Mouse (Mus musculus) limb, embryonic 14.5 days (tissue): Measurements from ENCODE around the gene Bglap2. TPM values are rescaled to one million over a fixed set of nuclear protein-coding genes. Genes with fewer than 3 reads are reported as not detected.

Experiments used
- ATAC-seq: fragments of 200-750 bp; cut with Nextera tagmentation; 2 replicates; pipeline ENCODE4 v1.8.0; 2017; ENCODE audit warnings: low read depth, moderate number of reproducible peaks, moderate TSS enrichment; ENCODE audit not compliant: low FRiP score
- DNase-seq: peaks from one replicate; pipeline ENCODE4 v3.0.0-alpha.2; 2015; ENCODE audit warnings: low spot score
- H3K27ac ChIP-seq: fragments of 300-500 bp; sonication (generic); replicated peaks from 2 replicates; pipeline ENCODE4 v1.5.1; 2014; ENCODE audit warnings: low read depth, mild to moderate bottlenecking, low read length, moderate library complexity, mixed read lengths
- H3K27me3 ChIP-seq: fragments of 300-500 bp; sonication (generic); 2 replicates; pipeline ENCODE4 v1.6.1; 2014; ENCODE audit warnings: low read length, mixed read lengths; ENCODE audit not compliant: control insufficient read depth, insufficient read depth
- H3K36me3 ChIP-seq: fragments of 300-500 bp; sonication (generic); 2 replicates; pipeline ENCODE4 v1.6.1; 2014; ENCODE audit warnings: mild to moderate bottlenecking, low read length, moderate library complexity, mixed read lengths; ENCODE audit not compliant: control insufficient read depth, insufficient read depth
- H3K4me1 ChIP-seq: fragments of 300-500 bp; sonication (generic); 2 replicates; pipeline ENCODE4 v1.6.1; 2014; ENCODE audit warnings: antibody characterized with exemption, low read length, mixed read lengths; ENCODE audit not compliant: control insufficient read depth, insufficient read depth
- H3K4me2 ChIP-seq: fragments of 300-500 bp; sonication (generic); replicated peaks from 2 replicates; pipeline ENCODE4 v1.6.1; 2014; ENCODE audit warnings: low read depth, mild to moderate bottlenecking, low read length, moderate library complexity; ENCODE audit not compliant: severe bottlenecking
- H3K4me3 ChIP-seq: fragments of 300-500 bp; sonication (generic); replicated peaks from 2 replicates; pipeline ENCODE4 v1.5.1; 2014; ENCODE audit warnings: low read length
- H3K9ac ChIP-seq: fragments of 300-500 bp; sonication (generic); 2 replicates; pipeline ENCODE4 v1.6.1; 2014; ENCODE audit warnings: mild to moderate bottlenecking, low read depth, low read length, moderate library complexity; ENCODE audit not compliant: severe bottlenecking
- H3K9me3 ChIP-seq: fragments of 300-500 bp; sonication (generic); 2 replicates; pipeline ENCODE4 v1.6.1; 2016; ENCODE audit warnings: low read length; ENCODE audit not compliant: control insufficient read depth
- POLR2A ChIP-seq: fragments of 200-500 bp; IDR thresholded peaks from 2 replicates; pipeline ENCODE4 v1.8.0; 2012; ENCODE audit warnings: inconsistent platforms, mild to moderate bottlenecking, moderate library complexity, borderline replicate concordance; ENCODE audit not compliant: insufficient read depth, insufficient read length; ENCODE audit errors: extremely low read depth
- WGBS: fragments of 180-500 bp; shearing (Covaris S2); extraction: QIAGEN DNeasy Blood & Tissue Kit; methylation state at CpG from one replicate; pipeline ENCODE4 v1.1.7; 2014; 5-methylcytosine and 5-hydroxymethylcytosine counted together
- polyA plus RNA-seq, 2 experiments: library from polyadenylated mRNA; depleted of rRNA in 1 of 2; stranded (reverse) in 1 of 2; unstranded in 1 of 2; fragments of >200 nt; fragmentation: Nextera tagmentation in 1 of 2; extraction: Ambion mirVana in 1 of 2; gene quantifications; 2 replicates each; pipeline versions ENCODE4 v1.2.1 to v1.2.3; 2012 to 2014

Bglap2 gene
- polyA plus RNA-seq, 2 experiments = 0.52 to 1.9 TPM

GRCm38 (mm10) chr3:88403522-88404230 is 25.2 kb upstream of the Bglap2 start:
- 90% methylated on average over 10 of the region's 10 CpGs for WGBS
- H3K27ac ChIP-seq = no peak overlapping the region
- ATAC-seq = no peak
- H3K36me3 ChIP-seq = peaks cover 22% of the 10 kb centered on the region
- no peaks in the 10 kb centered on the region for H3K9me3 ChIP-seq
- H3K4me1 ChIP-seq = 0 out of 2 replicates have a peak, but pooled peaks cover 3% of the 10 kb centered on the region
- no peak for DNase-seq
- no peaks in the 10 kb centered on the region for H3K27me3 ChIP-seq
- H3K9ac ChIP-seq = no peak overlapping the region
- no peak overlapping the region for H3K4me2 ChIP-seq
- no peak overlapping the region for H3K4me3 ChIP-seq
- no peak for TF ChIP-seq POLR2A

GRCm38 (mm10) chr3:88398666-88399065 is 20.2 kb upstream of the Bglap2 start:
- H3K27me3 ChIP-seq = no peaks in the 10 kb centered on the region
- no peak overlapping the region for H3K27ac ChIP-seq
- H3K9me3 ChIP-seq = no peaks in the 10 kb centered on the region
- ATAC-seq = no peak
- no peak overlapping the region for H3K9ac ChIP-seq
- no peaks in the 10 kb centered on the region for H3K4me1 ChIP-seq
- no peak overlapping the region for H3K4me3 ChIP-seq
- peaks cover 38% of the 10 kb centered on the region for H3K36me3 ChIP-seq
- no peak for TF ChIP-seq POLR2A
- H3K4me2 ChIP-seq = no peak overlapping the region
- WGBS = 66% methylated on average over 2 of the region's 2 CpGs
- DNase-seq = no peak

- no peak for DNase-seq
- no peak overlapping the region for H3K27ac ChIP-seq
- H3K4me2 ChIP-seq = no peak overlapping the region
- H3K4me3 ChIP-seq = no peak overlapping the region
- H3K9ac ChIP-seq = no peak overlapping the region
- no peaks in the 10 kb centered on the region for H3K27me3 ChIP-seq
- H3K36me3 ChIP-seq = peaks cover 26% of the 10 kb centered on the region
- no peaks in the 10 kb centered on the region for H3K9me3 ChIP-seq
- no peaks in the 10 kb centered on the region for H3K4me1 ChIP-seq
- ATAC-seq = no peak
- WGBS = 98% methylated on average over 8 of the region's 8 CpGs
- no peak for TF ChIP-seq POLR2A
These were observed 17.2 kb upstream of the Bglap2 start for GRCm38 (mm10) chr3:88395742-88396141.

GRCm38 (mm10) chr3:88395288-88395687 is 16.8 kb upstream of the Bglap2 start:
- H3K4me2 ChIP-seq = no peak overlapping the region
- no peak overlapping the region for H3K27ac ChIP-seq
- no peak overlapping the region for H3K4me3 ChIP-seq
- peaks cover 26% of the 10 kb centered on the region for H3K36me3 ChIP-seq
- WGBS = 94% methylated on average over 6 of the region's 6 CpGs
- H3K4me1 ChIP-seq = no peaks in the 10 kb centered on the region
- no peak for ATAC-seq
- no peak for TF ChIP-seq POLR2A
- no peaks in the 10 kb centered on the region for H3K27me3 ChIP-seq
- no peak for DNase-seq
- H3K9me3 ChIP-seq = no peaks in the 10 kb centered on the region
- no peak overlapping the region for H3K9ac ChIP-seq

GRCm38 (mm10) chr3:88393776-88394375 is 15.4 kb upstream of the Bglap2 start:
- peaks cover 18% of the 10 kb centered on the region for H3K36me3 ChIP-seq
- ATAC-seq = no peak
- no peak overlapping the region for H3K4me3 ChIP-seq
- no peaks in the 10 kb centered on the region for H3K4me1 ChIP-seq
- H3K27me3 ChIP-seq = no peaks in the 10 kb centered on the region
- H3K9ac ChIP-seq = no peak overlapping the region
- no peak for DNase-seq
- no peaks in the 10 kb centered on the region for H3K9me3 ChIP-seq
- no peak overlapping the region for H3K4me2 ChIP-seq
- H3K27ac ChIP-seq = no peak overlapping the region
- 90% methylated on average over 9 of the region's 9 CpGs for WGBS
- TF ChIP-seq POLR2A = no peak
